Mouse (Mus musculus): ENCODE measurements around the gene Tiam1.

The Tiam1 gene

GRCm38 (mm10) chr16:89912686-89913375, 230.7 kb downstream of the Tiam1 start:
- no peak for DNase-seq (ENCODE audit: low read depth)

- DNase-seq (ENCODE audit: low read depth), result no peak
Observed at GRCm38 (mm10) chr16:89909393-89910068, 234.0 kb downstream of the Tiam1 start.

- no peak for DNase-seq (ENCODE audit: low read depth)
Observed at GRCm38 (mm10) chr16:89907651-89908050, 235.9 kb downstream of the Tiam1 start.

GRCm38 (mm10) chr16:89906909-89907308, 236.7 kb downstream of the Tiam1 start:
- DNase-seq (ENCODE audit: low read depth), result peak; percentile 46

- no peak for DNase-seq (ENCODE audit: low read depth)
Observed at GRCm38 (mm10) chr16:89905730-89906305, 237.8 kb downstream of the Tiam1 start.

GRCm38 (mm10) chr16:89904121-89904520, 239.4 kb downstream of the Tiam1 start:
- no peak for DNase-seq (ENCODE audit: low read depth)

GRCm38 (mm10) chr16:89902578-89903304, 240.8 kb downstream of the Tiam1 start:
- DNase-seq (ENCODE audit: low read depth), result no peak

- no peak for DNase-seq (ENCODE audit: low read depth)
Observed at GRCm38 (mm10) chr16:89900681-89901080, 242.9 kb downstream of the Tiam1 start.

GRCm38 (mm10) chr16:89899192-89899591, 244.4 kb downstream of the Tiam1 start:
- no peak for DNase-seq (ENCODE audit: low read depth)

GRCm38 (mm10) chr16:89898299-89898625, 245.3 kb downstream of the Tiam1 start:
- DNase-seq (ENCODE audit: low read depth), result no peak

- DNase-seq (ENCODE audit: low read depth), result no peak
Observed at GRCm38 (mm10) chr16:89897547-89898298, 245.8 kb downstream of the Tiam1 start.

- no peak for DNase-seq (ENCODE audit: low read depth)
Observed at GRCm38 (mm10) chr16:89896885-89897546, 246.6 kb downstream of the Tiam1 start.

GRCm38 (mm10) chr16:89896392-89896791, 247.2 kb downstream of the Tiam1 start:
- DNase-seq (ENCODE audit: low read depth), result no peak

GRCm38 (mm10) chr16:89895283-89895682, 248.3 kb downstream of the Tiam1 start:
- no peak for DNase-seq (ENCODE audit: low read depth)

GRCm38 (mm10) chr16:89894816-89895215, 248.8 kb downstream of the Tiam1 start:
- peak; percentile 32 for DNase-seq (ENCODE audit: low read depth)

GRCm38 (mm10) chr16:89890515-89891189, 252.9 kb downstream of the Tiam1 start:
- no peak for DNase-seq (ENCODE audit: low read depth)

- no peak for DNase-seq (ENCODE audit: low read depth)
Observed at GRCm38 (mm10) chr16:89889890-89890462, 253.6 kb downstream of the Tiam1 start.

- no peak for DNase-seq (ENCODE audit: low read depth)
Observed at GRCm38 (mm10) chr16:89886561-89886960, 257.0 kb downstream of the Tiam1 start.

GRCm38 (mm10) chr16:89885661-89886060, 257.9 kb downstream of the Tiam1 start:
- DNase-seq (ENCODE audit: low read depth), result no peak

GRCm38 (mm10) chr16:89883897-89884296, 259.7 kb downstream of the Tiam1 start:
- no peak for DNase-seq (ENCODE audit: low read depth)
